ENCODE assay signal across 16 mouse cellular contexts in genomic region chr19:10093829-10094228, GRCm38 (mm10). TPM values are rescaled to one million over a fixed set of nuclear protein-coding genes. Genes with fewer than 3 reads are reported as not detected.
"Had no signal": no experiment of that assay in that cellular context is flagged by ENCODE, and none has a peak within 500 bp of the region (broad histone marks: within the 10 kb centered on the region; RNA-seq: fewer than 3 reads in every experiment).

No protein-coding gene starts in this region.

- DNase-seq: retina, postnatal 1 day; right cerebral cortex, adult 18-20 months; right cerebral cortex, postnatal 14 days; right cerebral cortex, postnatal 25 days; right cerebral cortex, postnatal 4 days; spleen, adult 18-20 months; thymus, adult 18-20 months; thymus, adult 2 months; thymus, postnatal 14 days; thymus, postnatal 25 days; thymus, postnatal 36 days; thymus, postnatal 4 days had no signal

- H3K9me3 ChIP-seq: neural tube, embryonic 15.5 days; stomach, embryonic 15.5 days had no signal

- H3K4me3 ChIP-seq: neural tube, embryonic 15.5 days; stomach, embryonic 15.5 days had no signal

- H3K4me2 ChIP-seq: stomach, embryonic 15.5 days had no signal

- H3K27ac ChIP-seq: neural tube, embryonic 15.5 days; stomach, postnatal 0 days had no signal

- H3K9ac ChIP-seq: neural tube, embryonic 15.5 days; stomach, embryonic 15.5 days had no signal

- H3K27me3 ChIP-seq: neural tube, embryonic 15.5 days; stomach, embryonic 15.5 days had no signal

RNA-seq across cellular contexts. Expression of gene Fads3, which starts 52.5 kb away (rescaled TPM):
- total RNA-seq: neutrophil, adult 5-6 weeks had no signal
